Mouse (Mus musculus): Measurements from ENCODE around the gene Arpc1a.

DNA sequence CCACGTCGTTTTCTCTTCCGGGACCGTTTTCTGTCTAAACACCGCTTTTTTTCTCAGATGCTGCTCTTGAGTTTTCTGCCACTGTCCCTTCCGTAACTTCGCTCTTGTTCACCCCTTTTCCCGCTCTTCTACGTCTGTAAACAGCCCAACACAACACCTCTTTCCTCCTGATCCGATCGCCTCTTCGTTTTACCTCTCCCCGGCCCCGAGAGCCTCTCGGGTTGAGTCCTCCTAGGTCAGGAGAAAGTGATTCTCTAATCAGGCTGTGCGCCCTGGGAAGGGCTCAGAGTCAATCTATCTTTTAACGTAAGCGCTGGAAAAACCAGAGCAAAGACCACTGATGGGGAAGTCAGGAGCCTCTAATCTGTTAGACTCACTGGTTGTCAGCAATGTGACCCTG is 57.0 kb downstream of the Arpc1a start:
- no peak for TF ChIP-seq CTCF (IDR thresholded peaks at IDR 0.05; ENCODE audit: extremely low read depth, insufficient read depth, insufficient read length, insufficient replicate concordance)
- no peak for TF ChIP-seq POLR2A (IDR thresholded peaks at IDR 0.05; ENCODE audit: low read depth, low read length)

Measured in spleen, adult 2 months (tissue).